Mouse (Mus musculus) cerebellum, adult (tissue): ENCODE data around the gene Dok5.

Experiments used
- ATAC-seq: cut with Nextera tagmentation; 2 replicates; pipeline ENCODE4 v1.9.2; 2017; ENCODE audit warnings: mild to moderate bottlenecking, moderate library complexity, mixed read lengths; ENCODE audit not compliant: insufficient number of reproducible peaks, low FRiP score, low TSS enrichment

Gene Dok5

GRCm38 (mm10) chr2:170915646-170916045 lies 184.0 kb downstream of the Dok5 start:
- ATAC-seq = no peak

- no peak for ATAC-seq
Observed at GRCm38 (mm10) chr2:170922260-170922659, 190.7 kb downstream of the Dok5 start.

- ATAC-seq = no peak
Observed at GRCm38 (mm10) chr2:170924131-170924530, 192.5 kb downstream of the Dok5 start.

GRCm38 (mm10) chr2:170926237-170926636 lies 194.6 kb downstream of the Dok5 start:
- no peak for ATAC-seq
